Mouse (Mus musculus): ENCODE data around the gene Mup16. TPM values are rescaled to one million over a fixed set of nuclear protein-coding genes. Genes with fewer than 3 reads are reported as not detected.
"Not testable (repeated sequence)": the region's sequence is repeated elsewhere in the genome, so short reads cannot be mapped to it uniquely, and the experiment has no call there.

Mup16 gene
- not detected in 2 replicates for polyA plus RNA-seq (2015; fragmentation: Nextera tagmentation; extraction: Ambion mirVana)

- WGBS: 83% methylated on average over 3 of the region's 4 CpGs
- H3K9ac ChIP-seq; H3K4me1 ChIP-seq; H3K27me3 ChIP-seq (replicated peaks); H3K27ac ChIP-seq; H3K4me2 ChIP-seq; H3K4me3 ChIP-seq (replicated peaks); H3K9me3 ChIP-seq; ATAC-seq (ENCODE audit: insufficient read depth, low FRiP score, low read depth); H3K36me3 ChIP-seq: not testable (repeated sequence)
Observed at GRCm38 (mm10) chr4:61519431-61519830, at the start of gene Mup16. TSS of gene Mup16 (minus strand) at chr4:61519531.

GRCm38 (mm10) chr4:61555887-61556286 is 36.6 kb upstream of the Mup16 start:
- 33% methylated on average over 2 of the region's 2 CpGs for WGBS
- H3K27ac ChIP-seq; H3K36me3 ChIP-seq; H3K9me3 ChIP-seq; H3K9ac ChIP-seq; H3K4me3 ChIP-seq (replicated peaks); H3K4me2 ChIP-seq; ATAC-seq (ENCODE audit: insufficient read depth, low FRiP score, low read depth); H3K27me3 ChIP-seq (replicated peaks); H3K4me1 ChIP-seq: not testable (repeated sequence)

Other genes starting within 250 kb of the Mup16 start
- gene Mup14, start 215.5 kb downstream of the Mup16 start, polyA plus RNA-seq (2015; fragmentation: Nextera tagmentation; extraction: Ambion mirVana): not detected in 2 replicates
- not detected in 2 replicates for gene Mup15, start 79.8 kb downstream of the Mup16 start, polyA plus RNA-seq (2015; fragmentation: Nextera tagmentation; extraction: Ambion mirVana)
- gene Mup17, start 76.3 kb upstream of the Mup16 start, polyA plus RNA-seq (2015; fragmentation: Nextera tagmentation; extraction: Ambion mirVana): not detected in 2 replicates
- gene Mup18, start 154.6 kb upstream of the Mup16 start, polyA plus RNA-seq (2015; fragmentation: Nextera tagmentation; extraction: Ambion mirVana): not detected in 2 replicates

Measured in stomach, embryonic 15.5 days (tissue).